22 mouse cellular contexts compared by ENCODE assay signal in the genomic region with DNA sequence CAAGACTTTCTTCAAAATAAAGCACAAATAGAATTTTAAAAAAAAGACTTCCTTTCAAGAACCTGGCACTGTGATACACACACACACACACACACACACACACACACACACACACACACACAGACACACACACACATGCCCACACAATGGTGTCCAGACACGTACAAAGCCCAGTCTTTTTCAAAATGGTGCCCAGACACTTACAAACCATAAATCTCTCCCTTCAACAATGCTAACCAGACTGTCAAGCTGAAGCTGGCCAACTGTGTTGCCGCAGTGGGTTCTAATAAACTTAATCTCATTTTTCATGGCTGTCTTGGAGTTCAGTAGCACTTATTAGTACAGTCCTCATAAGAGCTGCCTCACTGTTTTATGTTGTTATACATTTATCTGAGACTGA.
DNase-seq lines count a peak whose midpoint lies in the region; ATAC-seq lines count a peak whose summit lies in the region.
"Had no signal": no experiment of that assay in that cellular context is flagged by ENCODE, and none has a peak within 500 bp of the region (broad histone marks: within the 10 kb centered on the region; RNA-seq: fewer than 3 reads in every experiment).

No protein-coding gene starts in this region.

- DNase-seq in embryo, embryonic 11 days = peak; percentile 8
- DNase-seq in embryo, embryonic 9.5 days (ENCODE audit: extremely low spot score) = no peak
- no peak for DNase-seq in hindbrain, embryonic 14.5 days (ENCODE audit: low spot score)
- DNase-seq in hindbrain, embryonic 10.5 days (ENCODE audit: low spot score) = no peak
- peak; percentile 8 for DNase-seq in A20 (ENCODE audit: low read depth, low spot score)
- DNase-seq in mesoderm, embryonic 11.5 days (ENCODE audit: low read depth, low spot score) = peak; percentile 16
- no peak for DNase-seq in adrenal gland, postnatal 4 days (ENCODE audit: low spot score in 2 of 2)
- no peak for DNase-seq in testis, postnatal 14 days (ENCODE audit: low spot score)
- DNase-seq: adrenal gland, adult 2 months; adrenal gland, postnatal 14 days; cerebellum, adult 11-12 months; cerebellum, adult 8-10 months; cerebellum, postnatal 10 days; cerebellum, postnatal 36 days; gastrocnemius, postnatal 10 days; kidney, adult 11 months had no signal

- no peaks in the 10 kb centered on the region for H3K36me3 ChIP-seq in hindbrain, embryonic 14.5 days (replicated peaks; ENCODE audit: control insufficient read depth, insufficient read depth)
- no peaks in the 10 kb centered on the region for H3K36me3 ChIP-seq in hindbrain, embryonic 10.5 days
- H3K36me3 ChIP-seq: forebrain, embryonic 10.5 days; intestine, embryonic 15.5 days had no signal

- H3K9ac ChIP-seq in hindbrain, embryonic 14.5 days = no peak overlapping the region
- H3K9ac ChIP-seq: forebrain, embryonic 13.5 days; intestine, embryonic 15.5 days had no signal

- H3K27ac ChIP-seq in hindbrain, embryonic 14.5 days = no peak overlapping the region
- H3K27ac ChIP-seq in hindbrain, embryonic 10.5 days = no peak overlapping the region
- H3K27ac ChIP-seq: forebrain, embryonic 10.5 days; forebrain, embryonic 13.5 days; intestine, embryonic 15.5 days had no signal

- no peaks in the 10 kb centered on the region for H3K4me1 ChIP-seq in hindbrain, embryonic 14.5 days (replicated peaks; ENCODE audit: control insufficient read depth, insufficient read depth, low read length)
- no peaks in the 10 kb centered on the region for H3K4me1 ChIP-seq in hindbrain, embryonic 10.5 days (replicated peaks)
- H3K4me1 ChIP-seq: forebrain, embryonic 10.5 days; forebrain, embryonic 13.5 days; intestine, embryonic 15.5 days had no signal

- WGBS in hindbrain, embryonic 14.5 days = 45% methylated on average over 2 of the region's 2 CpGs
- WGBS in hindbrain, embryonic 10.5 days = 76% methylated on average over 2 of the region's 2 CpGs

- no peak overlapping the region for H3K4me2 ChIP-seq in hindbrain, embryonic 14.5 days (replicated peaks)
- H3K4me2 ChIP-seq: forebrain, embryonic 13.5 days; heart, embryonic 11.5 days; intestine, embryonic 15.5 days had no signal

- ATAC-seq in hindbrain, embryonic 14.5 days (ENCODE audit: low FRiP score) = 0 out of 2 replicates have a peak, but pooled peaks have one; percentile 31
- ATAC-seq: CD4-positive, CD25-positive, alpha-beta regulatory T cell, adult 4 months; forebrain, embryonic 13.5 days; forebrain, embryonic 16.5 days; intestine, embryonic 15.5 days had no signal

- no peaks in the 10 kb centered on the region for H3K27me3 ChIP-seq in hindbrain, embryonic 14.5 days (ENCODE audit: control insufficient read depth, insufficient read depth, low read length)
- H3K27me3 ChIP-seq in hindbrain, embryonic 10.5 days (ENCODE audit: insufficient read depth, poor library complexity, severe bottlenecking) = no peaks in the 10 kb centered on the region
- H3K27me3 ChIP-seq: forebrain, embryonic 13.5 days; intestine, embryonic 15.5 days had no signal

- no peaks in the 10 kb centered on the region for H3K9me3 ChIP-seq in hindbrain, embryonic 14.5 days (ENCODE audit: control insufficient read depth, low read length)
- no peaks in the 10 kb centered on the region for H3K9me3 ChIP-seq in hindbrain, embryonic 10.5 days
- H3K9me3 ChIP-seq: forebrain, embryonic 10.5 days; forebrain, embryonic 13.5 days; intestine, embryonic 15.5 days had no signal

- H3K4me3 ChIP-seq in hindbrain, embryonic 14.5 days (replicated peaks; ENCODE audit: low read length) = no peak overlapping the region
- H3K4me3 ChIP-seq in hindbrain, embryonic 10.5 days = no peak overlapping the region
- H3K4me3 ChIP-seq: forebrain, embryonic 10.5 days; forebrain, embryonic 13.5 days; intestine, embryonic 15.5 days had no signal

Comparison
In these comparisons a context has a peak if more than half of its experiments do, and no peak if none do; other contexts are left out.
1. DNase-seq: peak in embryo, embryonic 11 days (single experiment), A20 (single experiment) and mesoderm, embryonic 11.5 days (single experiment); none in embryo, embryonic 9.5 days (single experiment), hindbrain, embryonic 14.5 days (single experiment), hindbrain, embryonic 10.5 days (single experiment), adrenal gland, postnatal 4 days (0 of 2) and testis, postnatal 14 days (single experiment).